Mouse (Mus musculus) hindbrain, postnatal 0 days (tissue): ENCODE data around the gene Maml3. TPM values are rescaled to one million over a fixed set of nuclear protein-coding genes. Genes with fewer than 3 reads are reported as not detected.

ENCODE experiments used
- ATAC-seq: fragments of 200-750 bp; cut with Nextera tagmentation; 2 replicates; pipeline ENCODE4 v1.8.0; 2017; ENCODE audit warnings: mild to moderate bottlenecking, moderate TSS enrichment, moderate library complexity
- DNase-seq: peaks from one replicate; pipeline ENCODE4 v3.0.0-alpha.2; 2015; ENCODE audit warnings: low spot score
- H3K27ac ChIP-seq: fragments of 300-500 bp; sonication (generic); 2 replicates; pipeline ENCODE4 v1.5.1; 2014; ENCODE audit warnings: mild to moderate bottlenecking
- H3K27me3 ChIP-seq: fragments of 300-500 bp; sonication (generic); 2 replicates; pipeline ENCODE4 v1.6.1; 2014; ENCODE audit warnings: low read length, mixed read lengths; ENCODE audit not compliant: insufficient read depth
- H3K36me3 ChIP-seq: fragments of 300-500 bp; sonication (generic); 2 replicates; pipeline ENCODE4 v1.6.1; 2014; ENCODE audit warnings: low read length, mixed read lengths; ENCODE audit not compliant: insufficient read depth
- H3K4me1 ChIP-seq: fragments of 300-500 bp; sonication (generic); 2 replicates; pipeline ENCODE4 v1.6.1; 2014; ENCODE audit warnings: antibody characterized with exemption, low read length, mixed read lengths; ENCODE audit not compliant: insufficient read depth
- H3K4me2 ChIP-seq: fragments of 300-500 bp; sonication (generic); 2 replicates; pipeline ENCODE4 v1.6.1; 2014; ENCODE audit warnings: low read depth, mild to moderate bottlenecking, low read length, moderate library complexity, mixed read lengths
- H3K4me3 ChIP-seq: fragments of 300-500 bp; sonication (generic); 2 replicates; pipeline ENCODE4 v1.5.1; 2014; ENCODE audit warnings: low read length
- H3K9ac ChIP-seq: fragments of 300-500 bp; sonication (generic); replicated peaks from 2 replicates; pipeline ENCODE4 v1.6.1; 2014; ENCODE audit warnings: mild to moderate bottlenecking, low read length, moderate library complexity, mixed read lengths
- H3K9me3 ChIP-seq: fragments of 300-500 bp; sonication (generic); 2 replicates; pipeline ENCODE4 v1.6.1; 2016; ENCODE audit warnings: low read length, mixed read lengths
- CTCF ChIP-seq: IDR thresholded peaks from 2 replicates; pipeline ENCODE4 v1.5.1; 2016; ENCODE audit warnings: antibody characterized with exemption, control low read depth, low read depth
- WGBS: fragments of 180-500 bp; shearing (Covaris S2); extraction: QIAGEN DNeasy Blood & Tissue Kit; methylation state at CpG from one replicate; pipeline ENCODE4 v1.1.7; 2014; 5-methylcytosine and 5-hydroxymethylcytosine counted together
- polyA plus RNA-seq: library from polyadenylated mRNA; unstranded; fragments of >200 nt; fragmentation: Nextera tagmentation; extraction: Ambion mirVana; gene quantifications from 2 replicates; pipeline ENCODE4 v1.2.1, GENCODE M21; 2015
- total RNA-seq: library from RNA; depleted of rRNA; stranded (reverse); fragments of >200 nt; gene quantifications from 2 replicates; pipeline ENCODE4 v1.2.3, GENCODE M21; 2014

The Maml3 gene
- total and polyA plus RNA-seq, 2 experiments from 2014 or later = 4.8 to 18.8 TPM

GRCm38 (mm10) chr3:51749812-51750481 is 354.9 kb downstream of the Maml3 start:
- H3K27me3 ChIP-seq = no peaks in the 10 kb centered on the region
- peak overlapping the region; percentile 77 for H3K27ac ChIP-seq
- DNase-seq = peak; percentile 40
- H3K4me1 ChIP-seq = peaks cover 26% of the 10 kb centered on the region
- WGBS = 17% methylated on average over 8 of the region's 8 CpGs
- no peaks in the 10 kb centered on the region for H3K9me3 ChIP-seq
- H3K9ac ChIP-seq = peak overlapping the region; percentile 34
- H3K36me3 ChIP-seq = no peaks in the 10 kb centered on the region
- H3K4me2 ChIP-seq = no peak overlapping the region
- no peak for TF ChIP-seq CTCF
- H3K4me3 ChIP-seq = no peak overlapping the region
- peak; percentile 77 for ATAC-seq

DNA sequence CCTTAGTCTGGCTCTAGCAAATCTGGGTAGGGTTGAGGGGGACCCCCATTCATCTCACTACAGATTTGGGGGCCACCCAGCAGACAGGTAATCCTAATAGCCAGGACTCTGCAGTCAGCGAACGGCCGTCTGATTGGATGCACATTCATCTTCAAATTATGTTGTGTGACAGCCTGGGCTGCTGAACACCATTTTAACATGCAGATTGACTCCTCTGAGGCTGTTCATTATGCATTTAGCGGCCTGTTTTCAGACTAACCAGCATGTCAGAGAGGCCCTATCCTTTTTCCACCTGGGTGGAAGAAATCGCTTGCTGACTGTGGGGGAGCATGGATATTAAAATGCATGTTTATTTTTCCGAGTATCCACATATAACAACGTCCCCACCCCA is 355.5 kb downstream of the Maml3 start:
- Histone ChIP-seq H3K36me3 (no peaks in the 10 kb centered on the region), H3K4me2 (no peak overlapping the region; the same call in 1 of the 2 replicates), H3K4me1 (peaks cover 26% of the 10 kb centered on the region), H3K9me3 (no peaks in the 10 kb centered on the region), H3K9ac (peak overlapping the region; percentile 34), H3K27ac (peak overlapping the region; percentile 77), H3K4me3 (no peak overlapping the region), H3K27me3 (no peaks in the 10 kb centered on the region)
- ATAC-seq = peak; percentile 48
- no peak for TF ChIP-seq CTCF
- 11% methylated on average over 7 of the region's 7 CpGs for WGBS
- peak; percentile 57 for DNase-seq

DNA sequence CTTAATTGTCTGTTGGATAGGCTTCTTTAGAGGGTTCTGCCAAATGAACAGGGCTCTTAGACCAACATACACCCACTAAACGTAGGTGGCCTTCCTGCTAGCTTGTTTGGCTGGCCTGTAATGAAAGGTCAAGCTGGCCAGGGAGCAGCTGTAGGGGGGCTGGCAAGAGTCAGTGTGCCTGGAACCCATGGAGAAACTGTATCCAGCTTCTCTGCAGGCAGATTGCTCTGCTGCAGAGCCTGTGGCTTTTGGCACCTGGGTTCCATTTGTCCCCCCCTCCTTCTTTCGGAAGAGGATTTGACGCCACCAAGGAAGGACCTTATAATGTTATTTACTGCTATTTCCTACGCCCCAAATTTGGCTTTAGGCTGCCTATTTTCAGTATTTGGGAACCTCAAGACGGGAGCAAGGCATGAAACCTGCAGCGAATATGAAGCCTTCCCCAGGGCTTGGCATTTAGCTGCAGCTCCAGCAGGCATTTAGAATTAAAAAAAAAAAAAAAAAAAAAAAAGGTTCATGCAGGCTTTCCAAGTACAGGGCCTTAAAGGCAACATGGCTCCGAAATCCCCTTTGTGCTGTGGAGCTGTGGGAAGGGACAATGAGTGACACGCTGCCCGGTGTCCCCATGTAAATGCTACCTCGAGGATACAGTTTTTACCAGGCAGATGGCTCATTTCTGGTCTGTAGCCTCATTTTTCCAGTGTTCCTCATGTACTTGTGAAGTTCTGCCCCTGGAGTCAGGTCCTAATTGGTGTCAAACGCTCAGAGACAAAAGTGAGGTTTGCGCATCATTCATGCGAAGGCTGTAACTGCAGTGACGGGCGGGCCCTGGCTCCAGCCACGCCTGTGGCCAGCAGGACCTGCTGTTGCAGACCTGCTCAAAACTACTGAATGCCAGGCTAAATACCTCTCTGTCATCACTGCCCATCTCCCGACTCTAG is 356.2 kb downstream of the Maml3 start:
- WGBS = 48% methylated on average over 17 of the region's 17 CpGs
- Histone ChIP-seq H3K4me1 (peaks cover 26% of the 10 kb centered on the region), H3K36me3 (no peaks in the 10 kb centered on the region), H3K27ac (peak overlapping the region; percentile 77), H3K27me3 (no peaks in the 10 kb centered on the region), H3K9me3 (no peaks in the 10 kb centered on the region), H3K4me2 (no peak overlapping the region; the same call in 1 of the 2 replicates), H3K9ac (0 out of 2 replicates have a peak overlapping the region, but pooled peaks have one; percentile 13), H3K4me3 (no peak overlapping the region)
- TF ChIP-seq CTCF = no peak
- ATAC-seq = peak; percentile 43
- peak; percentile 56 for DNase-seq

DNA sequence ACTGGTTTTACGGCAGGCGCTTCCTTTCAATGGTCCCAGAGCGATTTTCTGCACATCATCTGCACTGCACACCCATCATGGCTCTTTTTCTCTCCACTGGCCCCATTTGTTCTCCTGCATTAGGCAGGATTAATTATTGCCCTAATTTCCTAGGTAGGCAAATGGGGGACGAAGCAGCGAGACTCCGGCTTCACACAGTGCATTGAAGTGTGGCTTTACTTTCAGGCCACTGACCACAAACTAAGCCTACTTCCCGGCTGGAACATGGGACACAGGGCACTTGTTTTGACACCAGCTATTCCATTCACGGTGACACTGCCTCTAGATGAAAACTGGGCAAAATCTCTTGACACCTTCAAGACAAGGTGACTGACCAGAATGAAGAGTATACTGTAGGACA is 358.1 kb downstream of the Maml3 start:
- ATAC-seq (no peak), DNase-seq (no peak)
- Histone ChIP-seq H3K4me3 (no peak overlapping the region), H3K27me3 (no peaks in the 10 kb centered on the region), H3K4me2 (no peak overlapping the region), H3K9ac (no peak overlapping the region), H3K36me3 (no peaks in the 10 kb centered on the region), H3K9me3 (no peaks in the 10 kb centered on the region), H3K4me1 (peaks cover 26% of the 10 kb centered on the region), H3K27ac (no peak overlapping the region)
- TF ChIP-seq CTCF = no peak
- WGBS = 58% methylated on average over 8 of the region's 8 CpGs

DNA sequence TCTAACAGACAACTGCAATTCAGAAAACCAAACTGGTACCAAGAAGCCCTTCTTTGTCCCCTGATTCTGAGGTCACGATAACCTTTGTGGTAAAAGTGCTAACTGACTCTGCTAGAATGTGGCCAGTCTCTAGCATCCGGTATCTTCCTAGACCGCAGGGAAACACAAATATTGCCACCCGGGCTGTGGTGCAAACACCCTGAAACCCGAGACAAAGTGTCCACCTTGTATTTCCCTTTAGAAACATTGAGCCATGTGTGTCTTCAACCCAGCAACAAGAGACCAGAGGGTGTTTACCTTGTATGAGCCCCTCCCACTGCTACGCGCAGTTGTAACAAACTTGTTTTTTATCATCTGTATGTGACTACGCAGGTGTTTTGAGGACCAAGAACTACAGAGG is 359.7 kb downstream of the Maml3 start:
- DNase-seq (no peak), ATAC-seq (no peak)
- no peak overlapping the region for H3K9ac ChIP-seq
- no peak overlapping the region for H3K27ac ChIP-seq
- H3K4me1 ChIP-seq = peaks cover 16% of the 10 kb centered on the region
- H3K4me3 ChIP-seq = no peak overlapping the region
- TF ChIP-seq CTCF = no peak
- no peak overlapping the region for H3K4me2 ChIP-seq
- H3K9me3 ChIP-seq = no peaks in the 10 kb centered on the region
- 92% methylated on average over 8 of the region's 8 CpGs for WGBS
- H3K27me3 ChIP-seq = no peaks in the 10 kb centered on the region
- no peaks in the 10 kb centered on the region for H3K36me3 ChIP-seq

- H3K36me3 ChIP-seq = no peaks in the 10 kb centered on the region
- WGBS = 70% methylated on average over 4 of the region's 4 CpGs
- no peaks in the 10 kb centered on the region for H3K27me3 ChIP-seq
- no peak overlapping the region for H3K4me2 ChIP-seq
- H3K27ac ChIP-seq = no peak overlapping the region
- H3K9ac ChIP-seq = no peak overlapping the region
- H3K4me1 ChIP-seq = peaks cover 11% of the 10 kb centered on the region
- DNase-seq (no peak), ATAC-seq (no peak)
- no peak overlapping the region for H3K4me3 ChIP-seq
- no peak for TF ChIP-seq CTCF
- H3K9me3 ChIP-seq = no peaks in the 10 kb centered on the region
Measured at GRCm38 (mm10) chr3:51744339-51744759, 360.5 kb downstream of the Maml3 start.
